ENCODE assay signal across 7 mouse cellular contexts in genomic region chr2:36021385-36022159, GRCm38 (mm10). TPM values are rescaled to one million over a fixed set of nuclear protein-coding genes. Genes with fewer than 3 reads are reported as not detected.
DNase-seq lines count a peak whose midpoint lies in the region; ATAC-seq and TF ChIP-seq lines count a peak whose summit lies in the region.

No protein-coding gene starts in this region.

- no peaks in the 10 kb centered on the region for H3K4me1 ChIP-seq in kidney, adult 2 months (ENCODE audit: control insufficient read depth, insufficient read depth, low read length)
- H3K4me1 ChIP-seq in limb, embryonic 10.5 days = peaks cover 8% of the 10 kb centered on the region
- peaks cover 6% of the 10 kb centered on the region; the same call in 1 of the 2 replicates for H3K4me1 ChIP-seq in midbrain, embryonic 12.5 days
- H3K4me1 ChIP-seq in small intestine, adult 2 months (ENCODE audit: control insufficient read depth, insufficient read depth, insufficient read length, low read length) = no peaks in the 10 kb centered on the region

- no peaks in the 10 kb centered on the region for H3K36me3 ChIP-seq in kidney, adult 2 months (ENCODE audit: control insufficient read depth, insufficient read depth, low read length)
- H3K36me3 ChIP-seq in limb, embryonic 10.5 days = no peaks in the 10 kb centered on the region
- H3K36me3 ChIP-seq in midbrain, embryonic 12.5 days = no peaks in the 10 kb centered on the region
- no peaks in the 10 kb centered on the region for H3K36me3 ChIP-seq in small intestine, adult 2 months (ENCODE audit: control insufficient read depth, insufficient read depth, low read length)

- no peak overlapping the region for H3K27ac ChIP-seq in kidney, adult 2 months (ENCODE audit: insufficient read depth, low read depth, low read length)
- peak overlapping the region; percentile 46; the same call in 1 of the 2 replicates for H3K27ac ChIP-seq in limb, embryonic 10.5 days
- no peak overlapping the region for H3K27ac ChIP-seq in midbrain, embryonic 12.5 days (replicated peaks)
- H3K27ac ChIP-seq in small intestine, adult 2 months (ENCODE audit: insufficient read depth, low read depth, low read length) = no peak overlapping the region

- DNase-seq in adrenal gland, postnatal 14 days = peak; percentile 90
- DNase-seq in embryo, embryonic 11.5 days (ENCODE audit: low read depth, low spot score) = peak; percentile 77
- DNase-seq in kidney, adult 2 months = peak; percentile 74
- DNase-seq in limb, embryonic 10.5 days (ENCODE audit: low spot score) = peak; percentile 87

- H3K27me3 ChIP-seq in kidney, adult 2 months (replicated peaks; ENCODE audit: control insufficient read depth, insufficient read depth, low read length) = no peaks in the 10 kb centered on the region
- peaks cover 27% of the 10 kb centered on the region; the same call in 1 of the 2 replicates for H3K27me3 ChIP-seq in limb, embryonic 10.5 days (ENCODE audit: low read depth, poor library complexity, severe bottlenecking)
- H3K27me3 ChIP-seq in midbrain, embryonic 12.5 days = peaks cover 19% of the 10 kb centered on the region
- H3K27me3 ChIP-seq in small intestine, adult 2 months (ENCODE audit: control insufficient read depth, insufficient read depth, low read length) = no peaks in the 10 kb centered on the region

- ATAC-seq in granulocyte monocyte progenitor cell, adult 5-6 weeks (replicated peaks; ENCODE audit: poor library complexity, severe bottlenecking) = peak; percentile 92
- ATAC-seq in midbrain, embryonic 12.5 days (ENCODE audit: low FRiP score, low read depth) = peak; percentile 62

- TF ChIP-seq POLR2A in kidney, adult 2 months (IDR thresholded peaks at IDR 0.05; ENCODE audit: low read depth, low read length) = no peak
- TF ChIP-seq POLR2A in small intestine, adult 2 months (IDR thresholded peaks at IDR 0.05; ENCODE audit: low read depth, low read length) = no peak

- H3K9ac ChIP-seq in midbrain, embryonic 12.5 days (replicated peaks) = 0 out of 2 replicates have a peak overlapping the region, but pooled peaks have one; percentile 24

- H3K9me3 ChIP-seq in limb, embryonic 10.5 days (replicated peaks) = no peaks in the 10 kb centered on the region
- no peaks in the 10 kb centered on the region for H3K9me3 ChIP-seq in midbrain, embryonic 12.5 days

- WGBS in kidney, adult 2 months = 14% methylated on average over 32 of the region's 32 CpGs
- WGBS in limb, embryonic 10.5 days = 11% methylated on average over 32 of the region's 32 CpGs
- WGBS in midbrain, embryonic 12.5 days = 10% methylated on average over 30 of the region's 32 CpGs
- 10% methylated on average over 32 of the region's 32 CpGs for WGBS in small intestine, adult 2 months

- H3K4me2 ChIP-seq in midbrain, embryonic 12.5 days (replicated peaks) = peak overlapping the region; percentile 56

- peak; percentile 70 for TF ChIP-seq CTCF in kidney, adult 2 months (conservative IDR thresholded peaks at IDR 0.05; ENCODE audit: insufficient read depth, insufficient read length, low read depth, low read length)
- peak; percentile 33; the same call in 1 of the 2 replicates for TF ChIP-seq CTCF in small intestine, adult 2 months (IDR thresholded peaks at IDR 0.05; ENCODE audit: extremely low read depth, insufficient read length, insufficient replicate concordance, low read depth, low read length)

- H3K4me3 ChIP-seq in kidney, adult 2 months (ENCODE audit: insufficient read depth, low read depth, low read length) = no peak overlapping the region
- H3K4me3 ChIP-seq in limb, embryonic 10.5 days = peak overlapping the region; percentile 48
- H3K4me3 ChIP-seq in midbrain, embryonic 12.5 days = peak overlapping the region; percentile 30
- no peak overlapping the region for H3K4me3 ChIP-seq in small intestine, adult 2 months (ENCODE audit: low read depth, low read length)

RNA-seq across cellular contexts. Expression of gene Ndufa8, which starts 27.6 kb away (rescaled TPM):
- 365 and 371 TPM in 2 replicates for total RNA-seq in adrenal gland, postnatal 14 days (2021)
- total RNA-seq in granulocyte monocyte progenitor cell, adult 5-6 weeks (2014; fragmentation: Nextera tagmentation) = 105 and 132 TPM in 2 replicates
- total RNA-seq in granulocyte monocyte progenitor cell, adult 5-6 weeks (2017) = 38.0 and 58.6 TPM in 2 replicates
- 203 and 261 TPM in 2 replicates for polyA plus RNA-seq in kidney, adult 2 months (2012; rRNA removed)
- 208 and 218 TPM in 2 replicates for polyA plus RNA-seq in limb, embryonic 10.5 days (2016; fragmentation: Nextera tagmentation; extraction: Ambion mirVana)
- polyA plus RNA-seq in midbrain, embryonic 12.5 days (2016; fragmentation: Nextera tagmentation; extraction: Ambion mirVana) = 161 and 178 TPM in 2 replicates
- 59.6 and 86.0 TPM in 2 replicates for polyA plus RNA-seq in small intestine, adult 2 months (2012; rRNA removed)

RNA-seq across cellular contexts. Expression of gene Morn5, which starts 27.7 kb away (rescaled TPM):
- total RNA-seq in adrenal gland, postnatal 14 days (2021) = not detected in 2 replicates
- not detected in 2 replicates for total RNA-seq in granulocyte monocyte progenitor cell, adult 5-6 weeks (2014; fragmentation: Nextera tagmentation)
- 1.5 TPM in 1 of 2 replicates, not detected in the other for total RNA-seq in granulocyte monocyte progenitor cell, adult 5-6 weeks (2017)
- polyA plus RNA-seq in kidney, adult 2 months (2012; rRNA removed) = 0.61 and 1.7 TPM in 2 replicates
- 0.35 TPM in 1 of 2 replicates, not detected in the other for polyA plus RNA-seq in limb, embryonic 10.5 days (2016; fragmentation: Nextera tagmentation; extraction: Ambion mirVana)
- polyA plus RNA-seq in midbrain, embryonic 12.5 days (2016; fragmentation: Nextera tagmentation; extraction: Ambion mirVana) = 1.1 and 1.3 TPM in 2 replicates
- not detected in 2 replicates for polyA plus RNA-seq in small intestine, adult 2 months (2012; rRNA removed)

RNA-seq across cellular contexts. Expression of gene Ttll11, which starts 41.9 kb away (rescaled TPM):
- total RNA-seq in adrenal gland, postnatal 14 days (2021) = 2.6 and 2.7 TPM in 2 replicates
- total RNA-seq in granulocyte monocyte progenitor cell, adult 5-6 weeks (2014; fragmentation: Nextera tagmentation) = 0.34 TPM in 1 of 2 replicates, not detected in the other
- total RNA-seq in granulocyte monocyte progenitor cell, adult 5-6 weeks (2017) = not detected in 2 replicates
- 0.41 and 0.84 TPM in 2 replicates for polyA plus RNA-seq in kidney, adult 2 months (2012; rRNA removed)
- 0.65 TPM in 2 replicates for polyA plus RNA-seq in limb, embryonic 10.5 days (2016; fragmentation: Nextera tagmentation; extraction: Ambion mirVana)
- 4.2 and 5.0 TPM in 2 replicates for polyA plus RNA-seq in midbrain, embryonic 12.5 days (2016; fragmentation: Nextera tagmentation; extraction: Ambion mirVana)
- 0.48 and 0.91 TPM in 2 replicates for polyA plus RNA-seq in small intestine, adult 2 months (2012; rRNA removed)

Comparison
In these comparisons a context has a peak if more than half of its experiments do, and no peak if none do; other contexts are left out.
1. H3K4me3 ChIP-seq: peak in limb, embryonic 10.5 days (single experiment) and midbrain, embryonic 12.5 days (single experiment); none in kidney, adult 2 months (single experiment) and small intestine, adult 2 months (single experiment).
2. Peak in every context shown above with its lines, with median percentiles within 50 percentile points of each other: DNase-seq.